Mouse (Mus musculus) heart, postnatal 36 days (tissue): ENCODE data around the gene Ppp1r13b. TPM values are rescaled to one million over a fixed set of nuclear protein-coding genes. Genes with fewer than 3 reads are reported as not detected.

Experiments
- DNase-seq, 2 experiments: peaks; one replicate each; pipeline ENCODE4 v3.0.0; 2021 to 2022
- intact Hi-C: fragments of 180-260 bp; cut with DNase I; formaldehyde crosslinking; loops from one replicate; pipeline ENCODE4 v1.15.1; 2025
- total RNA-seq, 2 experiments: library from RNA; stranded (reverse); gene quantifications; 2 replicates each; pipeline ENCODE4 v1.2.3; 2021

Gene Ppp1r13b
- total RNA-seq, 2 experiments from 2014 or later = 19.7 to 20.3 TPM

- DNase-seq = no peak
- intact Hi-C loops = no loop called here
These were observed 65.1 kb downstream of the Ppp1r13b start for GRCm38 (mm10) chr12:111842565-111843433.

GRCm38 (mm10) chr12:111833457-111833856 is 74.5 kb downstream of the Ppp1r13b start:
- intact Hi-C loops = no loop called here
- DNase-seq = no peak

- DNase-seq = no peak
- intact Hi-C loops = no loop called here
These were observed 75.3 kb downstream of the Ppp1r13b start for GRCm38 (mm10) chr12:111832643-111833042.

- intact Hi-C loops = no loop called here
- DNase-seq = no peak
These were observed 77.5 kb downstream of the Ppp1r13b start for GRCm38 (mm10) chr12:111830375-111830774.

DNA sequence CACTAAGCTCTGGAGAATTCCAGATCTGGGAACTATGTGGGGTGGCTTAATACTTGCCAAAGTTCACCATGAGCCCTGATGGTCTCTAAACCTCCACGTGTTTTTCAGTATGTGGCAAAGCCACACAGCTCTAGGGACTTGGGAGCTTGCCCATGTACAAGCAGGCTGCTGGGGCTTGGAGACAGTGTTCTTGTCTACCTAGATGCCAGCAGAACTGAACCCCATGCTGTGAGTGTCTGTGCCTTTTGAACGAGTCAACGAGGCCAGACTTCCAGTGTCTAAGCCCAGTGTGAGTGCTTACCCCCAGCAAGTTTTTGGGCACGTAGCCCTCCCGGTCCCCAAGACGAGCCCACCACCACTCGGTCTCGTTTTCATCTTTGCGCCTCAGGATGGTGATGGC is 78.0 kb downstream of the Ppp1r13b start:
- intact Hi-C loops = no loop called here

GRCm38 (mm10) chr12:111829447-111829846 is 78.5 kb downstream of the Ppp1r13b start:
- DNase-seq = no peak
- intact Hi-C loops = no loop called here

More for the DNA sequence above, 78.0 kb downstream of the Ppp1r13b start:
- DNase-seq = no peak

- intact Hi-C loops = no loop called here
These were observed 80.4 kb downstream of the Ppp1r13b start for GRCm38 (mm10) chr12:111827556-111827955.

DNA sequence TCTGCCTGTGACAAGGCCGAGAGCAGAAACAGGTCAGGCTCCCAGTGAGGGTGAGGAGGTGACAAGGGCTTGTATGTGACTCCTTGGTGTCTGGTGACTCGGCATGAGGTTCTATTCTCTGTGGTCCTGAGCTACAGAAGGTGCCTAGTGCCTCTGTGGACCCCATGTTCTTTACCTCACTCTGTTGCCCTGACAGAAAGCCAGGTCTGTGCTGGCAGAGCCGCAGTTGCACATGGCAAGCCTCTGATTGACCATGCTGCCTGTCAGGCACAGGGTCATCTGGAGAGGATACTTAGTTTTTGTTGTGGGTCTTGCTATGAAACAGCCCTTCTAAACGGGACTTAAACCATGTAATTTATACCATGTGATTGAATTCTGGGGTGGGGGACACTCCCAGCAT is 86.0 kb downstream of the Ppp1r13b start:
- intact Hi-C loops = no loop called here

More at GRCm38 (mm10) chr12:111827556-111827955, 80.4 kb downstream of the Ppp1r13b start:
- no peak for DNase-seq

DNA sequence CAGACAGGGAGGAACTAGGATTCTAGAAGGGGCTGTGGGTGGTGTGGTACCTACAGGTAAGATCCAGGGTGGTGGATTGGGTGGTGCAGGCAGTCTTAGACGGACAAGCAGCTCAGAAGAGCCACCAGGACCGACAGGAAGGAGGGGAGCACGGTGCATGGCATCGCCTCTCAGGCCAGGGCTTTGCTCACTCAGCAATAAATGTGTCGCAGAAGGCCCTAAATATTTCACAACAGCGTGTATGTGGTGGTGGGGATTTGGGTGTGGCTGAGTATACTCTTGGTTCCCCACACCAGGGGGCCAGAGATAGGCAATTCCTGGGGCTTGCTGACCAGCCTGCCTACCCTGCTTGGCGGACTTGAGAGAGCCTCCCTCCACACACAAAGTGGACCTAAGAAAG is 87.2 kb downstream of the Ppp1r13b start:
- DNase-seq = no peak
- intact Hi-C loops = no loop called here

More for the DNA sequence above, 86.0 kb downstream of the Ppp1r13b start:
- no peak for DNase-seq

DNA sequence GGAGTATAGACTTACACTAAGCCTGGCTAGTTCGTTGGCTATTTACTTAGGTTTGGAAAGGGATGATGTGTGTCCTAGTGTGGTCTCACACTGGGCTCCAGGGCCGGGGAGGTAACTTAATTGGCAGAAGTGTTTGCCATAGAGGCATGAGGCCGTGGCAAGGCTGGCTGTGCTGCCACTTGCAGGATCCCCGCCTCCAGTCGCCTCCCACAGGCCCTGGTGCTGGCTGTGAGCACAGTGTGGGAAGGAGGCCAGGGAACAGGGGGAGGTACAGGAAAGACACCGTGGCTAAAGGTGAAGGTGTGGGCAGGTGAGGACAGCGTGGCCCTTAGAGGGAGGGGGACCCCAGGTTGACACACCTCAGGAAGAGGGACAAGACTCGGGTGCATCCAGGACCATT is 88.0 kb downstream of the Ppp1r13b start:
- intact Hi-C loops = no loop called here

DNA sequence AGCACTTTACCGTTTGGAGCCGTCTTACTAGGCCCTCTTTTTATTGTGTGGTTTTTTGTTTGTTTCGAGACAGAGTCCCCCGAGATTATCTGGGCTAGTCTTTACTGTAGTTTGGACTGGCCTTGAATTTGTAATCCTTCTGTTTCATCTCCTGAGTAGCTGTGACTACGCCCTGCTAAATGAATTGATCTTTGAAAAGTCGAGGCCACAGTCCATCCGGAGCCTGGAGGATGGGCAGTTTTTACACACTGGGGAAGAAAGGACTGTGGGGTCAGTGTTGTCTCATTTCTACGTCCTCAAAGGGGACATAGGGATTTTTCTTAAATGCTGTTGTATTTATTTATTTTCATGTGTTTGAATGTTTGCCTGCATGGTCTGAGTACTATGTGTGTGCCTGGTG is 89.9 kb downstream of the Ppp1r13b start:
- intact Hi-C loops = no loop called here
- DNase-seq = no peak

More for the DNA sequence above, 88.0 kb downstream of the Ppp1r13b start:
- no peak for DNase-seq

- DNase-seq = no peak
- intact Hi-C loops = no loop called here
These were observed 90.9 kb downstream of the Ppp1r13b start for GRCm38 (mm10) chr12:111816967-111817366.

- DNase-seq = peak in 1 of 2 experiments; percentile 48
- intact Hi-C loops = no loop called here
These were observed 91.4 kb downstream of the Ppp1r13b start for GRCm38 (mm10) chr12:111816528-111816927.

DNA sequence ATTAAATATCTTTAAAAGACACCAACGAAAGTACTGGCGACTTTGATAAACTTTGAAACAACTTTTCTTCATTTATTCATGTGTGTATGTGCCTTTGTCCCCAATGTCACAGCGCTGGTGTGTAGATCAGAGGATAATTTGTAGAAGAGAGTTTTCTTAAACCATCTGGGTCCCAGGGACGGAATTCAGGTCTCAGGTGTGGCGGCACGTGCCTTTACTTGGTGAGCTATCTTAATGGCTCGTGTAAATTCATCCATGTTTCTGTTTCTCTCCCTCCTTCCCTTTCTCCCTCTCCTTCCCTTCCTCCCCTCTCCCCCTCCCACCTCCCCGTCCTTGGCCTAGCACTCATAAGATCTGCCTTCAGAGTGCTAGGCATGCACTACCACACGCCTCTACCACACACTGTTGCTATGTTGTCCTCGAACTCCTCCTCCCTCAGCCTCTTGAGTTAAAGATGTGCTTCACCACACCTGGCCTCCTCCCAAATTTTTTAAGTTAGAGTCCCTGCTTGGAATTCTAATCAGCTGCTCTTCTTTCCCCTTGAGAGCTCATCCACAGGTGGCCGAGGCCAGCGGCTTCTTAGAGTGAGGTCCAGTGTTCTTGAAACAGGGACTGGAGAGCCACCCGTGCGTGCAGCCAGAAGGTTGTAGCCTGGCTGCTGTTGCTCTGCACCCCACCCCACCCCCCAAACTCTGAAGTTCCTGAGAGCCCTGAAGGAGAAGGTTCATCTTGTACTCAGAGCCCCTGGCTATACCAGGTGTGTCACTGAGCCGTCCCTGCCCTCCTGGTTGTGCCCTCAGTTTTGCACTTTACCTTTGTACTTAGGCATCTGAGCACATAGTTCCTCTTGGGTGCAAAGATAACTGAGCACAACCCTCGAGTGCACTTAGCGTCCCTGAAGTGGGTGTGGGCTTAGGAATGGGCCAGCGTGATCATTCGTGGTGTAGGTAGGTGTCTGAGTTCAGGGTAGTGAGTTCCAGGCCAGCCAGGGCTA is 92.8 kb downstream of the Ppp1r13b start:
- intact Hi-C loops = no loop called here
- DNase-seq = no peak

- peak; percentile 93 for DNase-seq
- intact Hi-C loops = no loop called here
These were observed 93.9 kb downstream of the Ppp1r13b start, which contains the start of the genes Xrcc3 and Zfyve21 for GRCm38 (mm10) chr12:111813766-111814617. Gene Xrcc3 (minus strand): TSS chr12:111813873. Gene Zfyve21 (plus strand): TSS chr12:111814170.

DNA sequence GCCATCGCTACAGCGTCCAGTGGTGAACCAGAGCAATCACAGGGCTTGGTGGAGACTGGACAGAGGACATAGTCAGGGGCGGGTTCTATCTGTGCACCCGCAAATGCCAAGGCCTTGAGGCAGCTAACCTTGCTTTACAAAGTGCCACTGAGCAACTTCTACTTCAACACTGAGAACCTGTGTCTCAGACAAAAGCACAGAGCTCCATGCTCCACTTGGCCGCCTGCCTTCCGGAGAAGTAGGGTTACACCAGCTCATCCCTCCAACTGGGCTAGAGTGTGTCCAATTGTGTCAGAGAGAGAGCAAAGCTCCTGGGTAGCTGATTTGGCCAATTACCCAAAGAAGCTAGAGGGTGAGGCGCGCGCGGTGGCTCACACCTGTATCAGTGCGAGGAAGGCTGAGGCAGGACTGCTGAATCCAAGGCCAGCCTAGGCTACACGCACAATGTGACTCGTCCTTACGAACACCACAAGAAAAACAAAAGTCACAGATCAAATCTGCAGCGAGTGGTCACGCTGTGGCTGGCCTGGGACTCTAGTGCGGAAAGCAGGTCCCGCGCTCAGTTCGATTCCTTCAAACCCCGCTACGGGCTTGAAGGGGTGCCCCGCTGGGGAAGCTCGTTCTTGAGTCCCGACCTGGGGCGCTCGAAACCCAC is 94.7 kb downstream of the Ppp1r13b start:
- DNase-seq = no peak
- intact Hi-C loops = no loop called here

DNA sequence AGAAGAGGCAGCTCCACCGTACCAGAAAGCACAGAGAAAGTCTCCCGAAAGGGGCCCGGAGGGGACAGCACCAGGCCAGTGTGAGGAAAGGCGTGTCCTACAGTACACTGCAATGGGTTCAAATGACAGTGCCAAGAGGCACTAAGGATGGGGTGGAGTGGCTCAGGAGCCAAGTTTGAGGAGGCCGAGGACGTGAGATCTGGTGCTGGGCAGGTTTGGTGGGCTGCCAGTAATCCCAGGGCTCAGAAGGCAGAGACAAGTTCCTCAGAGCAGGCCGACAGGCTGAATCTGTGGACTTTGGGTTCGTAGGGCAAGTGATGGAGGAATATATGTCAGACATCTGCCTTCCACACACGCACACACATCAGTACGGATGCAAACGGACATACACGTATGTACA is 95.3 kb downstream of the Ppp1r13b start:
- DNase-seq = no peak
- intact Hi-C loops = no loop called here

DNA sequence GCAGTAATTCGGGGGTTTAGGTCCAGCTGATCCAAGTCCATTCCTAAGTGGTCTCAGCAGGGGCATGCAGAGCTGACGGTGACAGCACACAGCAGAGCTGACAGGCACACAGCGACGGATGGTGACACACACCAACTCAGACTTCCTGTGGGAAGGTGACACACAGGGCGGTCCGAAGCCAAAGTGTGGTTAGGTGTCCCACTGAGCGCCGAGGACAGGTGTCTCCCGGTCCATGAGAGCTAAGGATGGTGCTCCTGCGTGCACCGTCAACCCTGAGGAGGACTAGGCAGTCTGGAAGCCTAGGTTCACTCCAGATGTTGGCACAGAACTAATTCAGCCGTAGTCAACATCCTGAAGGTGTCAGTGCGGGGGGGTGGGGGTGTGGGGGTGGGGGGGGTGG is 95.8 kb downstream of the Ppp1r13b start:
- intact Hi-C loops = no loop called here
- DNase-seq = no peak

DNA sequence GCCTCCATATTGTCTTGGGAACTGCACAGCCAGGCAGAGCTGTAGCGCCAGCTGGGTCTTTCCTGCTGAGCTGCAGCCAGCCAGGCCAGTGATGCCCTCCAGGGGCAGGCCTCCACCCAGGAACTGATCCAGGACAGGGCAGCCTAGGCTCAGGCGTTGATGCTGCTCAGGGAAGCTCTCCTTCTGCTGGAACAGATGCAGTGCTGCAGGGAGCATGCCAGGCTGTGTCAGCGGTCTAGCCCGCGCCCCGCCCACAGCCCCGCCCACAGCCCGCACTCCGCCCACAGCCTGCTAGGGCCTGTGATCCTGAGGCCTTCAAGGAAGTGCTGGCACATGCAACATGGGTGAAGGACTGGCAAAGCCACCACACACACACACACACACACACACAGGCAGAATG is 98.1 kb downstream of the Ppp1r13b start:
- intact Hi-C loops = no loop called here

GRCm38 (mm10) chr12:111808775-111809174 is 99.1 kb downstream of the Ppp1r13b start:
- intact Hi-C loops = no loop called here
- no peak for DNase-seq

More for the DNA sequence above, 98.1 kb downstream of the Ppp1r13b start:
- peak; percentile 69 to 74 for DNase-seq
